Mouse (Mus musculus) neutrophil, adult 5-6 weeks (primary cell): Measurements from ENCODE around the gene M1ap. TPM values are rescaled to one million over a fixed set of nuclear protein-coding genes. Genes with fewer than 3 reads are reported as not detected.
A peak's percentile ranks its signal among the peaks of the same experiment; 100 is the strongest.

ENCODE experiments used
- ATAC-seq: fragments of 151-379, 151-347 bp; 2 replicates; pipeline ENCODE4 v1.8.0; 2017; ENCODE audit warnings: mild to moderate bottlenecking, moderate TSS enrichment; ENCODE audit not compliant: insufficient number of reproducible peaks, poor library complexity, low FRiP score, severe bottlenecking; ENCODE audit errors: extremely low read depth
- total RNA-seq: library from RNA; stranded (forward); fragments of 200-1000 nt; gene quantifications from 2 replicates; pipeline ENCODE4 v1.2.3, GENCODE M21; 2017

M1ap gene
- total RNA-seq, 1 experiment from 2014 or later, result 2.1 TPM

GRCm38 (mm10) chr6:83027293-83027692 is 80.6 kb downstream of the M1ap start:
- ATAC-seq, result no peak

- ATAC-seq, result no peak
These were observed 81.0 kb downstream of the M1ap start for GRCm38 (mm10) chr6:83027706-83028105.

GRCm38 (mm10) chr6:83029777-83030176 is 83.1 kb downstream of the M1ap start:
- ATAC-seq, result no peak

- no peak for ATAC-seq
These were observed 84.4 kb downstream of the M1ap start for GRCm38 (mm10) chr6:83031111-83031510.

DNA sequence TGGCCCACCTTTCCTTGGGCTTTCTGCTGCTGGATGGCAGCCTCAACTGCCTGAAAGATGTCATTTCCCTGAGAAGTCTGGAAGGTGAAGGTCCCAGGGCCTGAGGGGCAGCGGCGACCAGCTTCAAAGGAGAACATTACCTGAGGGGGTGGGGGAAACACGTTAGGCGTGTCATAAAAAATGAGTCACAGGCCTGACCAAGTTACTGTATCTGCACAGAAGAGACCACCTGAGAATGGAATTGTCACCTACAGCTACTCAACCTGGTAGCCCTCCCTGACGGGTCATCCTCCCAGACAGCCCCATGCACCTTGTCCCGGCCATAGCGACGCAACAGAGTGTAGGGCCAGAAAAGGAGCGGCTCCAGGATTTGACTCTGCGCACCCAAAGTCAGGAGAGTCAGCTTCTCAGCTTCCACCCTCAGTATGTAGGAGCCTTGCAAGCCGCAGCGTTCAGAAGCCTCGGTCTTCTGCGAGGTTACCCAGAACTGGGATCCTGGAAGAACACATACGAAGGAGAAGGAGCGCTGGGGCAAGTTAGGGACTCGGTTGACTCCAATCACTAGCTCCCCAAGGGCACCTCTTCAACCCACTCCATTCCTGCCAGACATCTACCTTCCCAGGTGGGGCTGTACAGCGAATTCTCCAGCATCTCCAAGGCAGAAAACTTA is 85.4 kb downstream of the M1ap start:
- no peak for ATAC-seq

GRCm38 (mm10) chr6:83032769-83033191 is 86.1 kb downstream of the M1ap start:
- peak; percentile 30; the same call in 1 of the 2 replicates for ATAC-seq

DNA sequence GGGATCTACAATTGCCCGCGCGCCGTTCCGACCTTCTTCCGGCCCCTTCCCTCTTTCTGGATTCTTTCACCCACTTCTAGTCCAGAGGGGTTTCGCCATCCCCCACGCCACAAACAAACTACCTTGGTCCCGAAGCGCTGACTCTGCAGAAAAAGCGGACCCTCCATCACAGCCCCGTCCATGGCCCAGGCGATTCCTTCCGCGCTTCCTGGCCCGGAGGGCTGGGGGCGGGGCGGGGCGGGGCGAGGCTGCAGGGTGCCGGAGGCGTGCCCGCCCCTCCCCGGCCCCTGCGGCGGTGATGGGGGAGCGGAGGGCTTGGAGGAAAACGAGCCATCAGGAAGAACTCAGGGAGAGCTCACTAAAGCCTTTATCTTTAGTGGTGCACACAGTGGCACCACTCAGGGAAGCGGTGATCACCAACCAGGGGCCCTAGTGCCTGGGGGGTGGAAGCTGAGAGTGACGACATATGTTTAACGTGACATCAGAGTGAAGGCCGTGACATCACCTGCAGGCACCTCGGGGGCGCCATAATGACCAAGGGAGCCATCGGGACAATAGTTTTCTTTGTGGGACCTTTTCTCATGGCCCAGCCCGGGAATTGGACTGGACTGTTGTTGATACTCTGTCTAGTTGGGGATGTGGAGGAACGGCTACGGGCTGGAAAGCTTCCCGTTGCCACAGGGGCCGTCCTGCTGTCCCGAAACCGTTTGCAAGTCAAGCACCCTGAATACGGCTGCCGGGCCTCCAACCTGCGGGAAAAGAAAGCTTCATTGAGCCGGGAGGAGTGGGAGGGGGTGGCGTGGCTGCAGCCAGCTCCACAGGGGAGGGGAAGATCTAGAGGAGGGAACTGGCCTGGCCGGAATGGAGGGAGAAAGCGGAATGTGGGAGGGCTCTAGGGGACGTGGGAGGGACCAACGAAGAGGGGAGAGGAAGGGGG is 86.8 kb downstream of the M1ap start, which contains the start of the genes Dok1 and Loxl3:
Gene Dok1 (minus strand): TSS at position 223 of the 937 bp plus-strand sequence.
Gene Loxl3 (plus strand): TSS at position 925 of the 937 bp plus-strand sequence.
- ATAC-seq, result peak; percentile 41

GRCm38 (mm10) chr6:83034463-83035055 is 87.9 kb downstream of the M1ap start:
- no peak for ATAC-seq

- ATAC-seq, result no peak
These were observed 90.5 kb downstream of the M1ap start for GRCm38 (mm10) chr6:83037188-83037587.

- peak; percentile 78 for ATAC-seq
These were observed 91.9 kb downstream of the M1ap start for GRCm38 (mm10) chr6:83038496-83039012.

DNA sequence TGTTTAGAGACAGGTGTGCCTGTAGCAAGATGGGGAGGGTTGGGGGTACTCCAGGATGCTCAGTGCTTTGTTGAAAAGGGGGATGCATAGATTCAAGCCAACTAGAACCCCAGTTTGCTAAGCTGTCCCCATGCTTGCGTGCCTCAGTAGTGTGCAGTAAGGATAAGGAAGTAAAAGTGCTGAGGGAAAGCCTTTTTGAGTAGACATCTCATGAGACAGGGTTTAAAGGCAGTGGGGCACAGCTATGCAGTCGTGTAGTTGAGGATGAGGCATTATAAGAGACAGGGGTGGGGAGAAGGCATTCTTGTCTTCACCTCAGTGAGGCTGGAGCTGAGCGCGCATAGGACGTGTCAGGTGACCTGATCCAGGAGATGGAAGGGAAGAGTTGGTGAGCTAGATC is 93.9 kb downstream of the M1ap start:
- ATAC-seq, result no peak

DNA sequence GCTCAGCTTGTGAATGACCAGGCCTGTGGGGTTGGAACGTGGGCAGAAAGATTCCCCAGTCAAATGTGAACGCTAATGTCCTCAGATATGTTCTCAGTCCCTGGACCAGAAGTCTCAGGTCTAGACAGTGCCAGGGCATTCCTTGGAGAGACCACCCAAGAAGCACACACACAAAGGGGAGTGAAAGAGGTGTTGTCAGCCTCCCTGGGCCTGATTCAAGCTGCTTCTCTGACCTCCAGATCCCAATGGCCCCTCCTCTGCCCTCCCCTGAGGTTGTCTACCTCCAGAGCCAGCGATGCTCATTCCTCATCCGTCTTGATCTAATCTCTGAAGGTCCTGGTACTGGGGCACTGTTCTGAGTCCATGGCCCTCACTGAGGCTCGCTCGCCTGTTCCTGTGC is 96.9 kb downstream of the M1ap start:
- no peak for ATAC-seq

DNA sequence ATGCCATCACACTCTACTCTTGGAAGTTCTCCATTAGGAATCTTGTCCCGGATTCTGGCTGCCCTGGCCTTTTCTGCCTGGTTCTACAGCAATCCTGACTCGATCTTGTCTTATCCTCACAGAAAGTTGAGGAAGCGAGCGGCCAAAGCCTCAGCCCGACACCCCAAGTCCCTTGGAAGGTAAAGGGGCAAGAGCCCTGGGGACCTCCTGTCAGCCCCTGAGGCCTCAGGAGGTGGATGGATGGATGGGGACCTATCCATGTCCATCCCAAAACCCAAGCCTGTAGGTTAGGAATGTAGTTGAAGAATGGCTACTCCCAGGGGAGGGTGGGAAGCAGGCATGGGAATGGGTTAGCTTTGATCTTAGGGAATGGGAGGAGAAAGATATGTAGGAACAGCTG is 97.3 kb downstream of the M1ap start:
- ATAC-seq, result no peak

GRCm38 (mm10) chr6:83044742-83045141 is 98.0 kb downstream of the M1ap start:
- ATAC-seq, result peak; percentile 71; the same call in 1 of the 2 replicates

DNA sequence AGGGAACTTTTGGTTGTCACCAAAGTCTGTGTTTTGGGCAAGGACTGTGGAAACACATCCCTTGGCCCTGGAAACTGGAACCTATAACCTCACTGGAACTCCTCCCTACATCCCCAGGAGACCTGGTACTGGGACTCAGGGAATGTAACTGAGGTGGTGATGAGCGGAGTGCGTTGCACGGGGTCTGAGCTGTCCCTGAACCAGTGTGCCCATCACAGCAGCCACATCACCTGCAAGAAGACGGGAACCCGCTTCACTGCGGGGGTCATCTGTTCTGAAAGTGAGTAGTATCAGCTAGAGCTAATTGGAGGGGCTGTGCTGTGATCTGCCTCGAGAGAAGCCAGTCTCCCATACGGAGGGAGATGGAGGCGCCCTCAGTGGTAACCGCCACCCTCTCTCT is 102.7 kb downstream of the M1ap start:
- no peak for ATAC-seq

DNA sequence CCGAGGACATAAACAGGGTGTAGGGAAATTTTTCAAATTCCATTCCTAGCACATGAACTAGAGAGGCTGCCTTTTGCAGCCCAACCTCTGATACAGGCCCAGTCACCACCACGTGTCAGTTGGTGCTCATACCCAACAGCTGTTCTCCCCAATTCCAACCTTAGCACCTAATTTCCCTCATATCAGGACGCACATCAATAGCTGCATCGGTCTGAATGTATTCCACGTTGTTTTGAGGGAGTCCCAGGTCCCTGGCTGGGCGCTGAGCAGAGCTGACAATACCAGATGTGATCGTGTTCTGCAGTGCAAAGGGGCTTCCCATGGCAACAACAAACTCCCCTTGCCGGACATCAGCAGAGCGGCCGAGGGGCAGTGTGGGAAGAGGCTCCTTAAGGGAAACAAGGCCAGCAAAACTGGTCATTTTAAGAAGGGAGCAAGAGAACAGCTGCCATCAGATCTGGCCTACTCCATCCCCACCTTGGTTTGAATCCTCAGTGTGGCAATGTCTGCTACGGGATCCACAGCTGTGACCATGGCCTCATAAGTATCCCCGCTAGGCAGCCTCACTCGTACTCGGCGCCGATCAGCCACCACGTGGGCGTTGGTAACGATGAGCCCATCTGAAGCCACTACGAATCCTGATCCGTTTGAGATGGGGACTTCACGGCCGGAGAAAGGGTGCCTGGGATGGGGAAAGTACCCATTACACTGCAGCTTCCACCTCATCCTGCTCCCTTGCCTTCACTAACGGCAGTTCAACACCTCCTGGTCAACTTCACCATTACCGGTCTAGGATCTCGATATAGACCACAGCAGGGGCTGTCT is 106.6 kb downstream of the M1ap start:
- peak; percentile 4; the same call in 1 of the 2 replicates for ATAC-seq

DNA sequence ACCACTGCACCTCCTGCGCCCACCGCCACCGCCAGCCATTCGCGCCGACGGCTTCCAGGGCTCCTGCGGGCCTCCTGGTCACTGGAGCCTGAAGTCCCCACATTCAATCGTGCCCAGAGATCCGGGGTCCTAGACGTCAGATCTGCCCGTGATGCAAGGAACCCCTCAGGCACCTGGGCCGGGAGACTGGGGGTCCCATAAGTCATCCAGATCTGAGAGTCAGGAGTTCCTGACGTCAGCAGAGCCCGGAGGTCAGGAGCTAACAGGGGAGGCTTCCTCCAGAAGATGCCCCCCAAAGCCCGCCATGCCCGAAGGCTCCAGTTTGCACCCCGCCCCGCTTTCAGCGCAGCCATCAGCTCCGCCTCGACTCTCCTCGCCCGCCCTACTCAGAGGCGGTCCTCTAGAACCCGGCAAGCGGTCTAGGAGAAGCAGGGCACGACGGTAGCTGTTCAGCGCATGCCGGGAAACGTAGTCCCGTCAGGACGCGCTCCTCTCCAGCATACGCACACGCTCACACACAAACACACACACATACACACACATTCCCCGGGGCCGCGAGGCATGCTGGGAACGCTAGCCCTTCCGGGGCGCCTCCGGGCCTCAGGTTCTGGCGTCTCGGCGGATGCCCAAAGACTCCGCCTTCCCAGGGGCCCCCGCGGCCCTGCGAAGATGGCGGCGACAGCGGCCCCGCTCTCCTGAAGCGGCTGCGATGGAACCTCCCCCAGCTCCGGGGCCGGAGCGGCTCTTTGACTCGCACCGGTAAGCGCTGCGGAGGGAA is 107.6 kb downstream of the M1ap start, which contains the start of gene Aup1:
Gene Aup1 (plus strand): TSS at position 448 of the 778 bp plus-strand sequence.
- ATAC-seq, result peak; percentile 93
